Mouse (Mus musculus) liver, embryonic 12.5 days (tissue): ENCODE measurements at regions not wholly inside any gene's neighbourhood (a gene's known extent, or its start where the extent isn't known, plus 50 kb on each side); places are given as distances from the start of the nearest gene placed in this dataset.
A peak's percentile ranks its signal among the peaks of the same experiment; 100 is the strongest.

Experiments
- ATAC-seq: fragments of 200-750 bp; cut with Nextera tagmentation; 2 replicates; pipeline ENCODE4 v1.8.0; 2017; ENCODE audit warnings: moderate number of reproducible peaks, mild to moderate bottlenecking, moderate library complexity
- H3K27ac ChIP-seq: fragments of 300-500 bp; sonication (generic); 2 replicates; pipeline ENCODE4 v1.5.1; 2016; ENCODE audit warnings: mild to moderate bottlenecking
- H3K27me3 ChIP-seq: fragments of 300-500 bp; sonication (generic); replicated peaks from 2 replicates; pipeline ENCODE4 v1.6.1; 2016; ENCODE audit warnings: mild to moderate bottlenecking, moderate library complexity
- H3K36me3 ChIP-seq: fragments of 300-500 bp; sonication (generic); 2 replicates; pipeline ENCODE4 v1.6.1; 2016; ENCODE audit warnings: mild to moderate bottlenecking, moderate library complexity
- H3K4me1 ChIP-seq: fragments of 300-500 bp; sonication (generic); 2 replicates; pipeline ENCODE4 v1.6.1; 2016
- H3K4me2 ChIP-seq: fragments of 300-500 bp; sonication (generic); 2 replicates; pipeline ENCODE4 v1.6.1; 2016; ENCODE audit warnings: mild to moderate bottlenecking, moderate library complexity
- H3K4me3 ChIP-seq: fragments of 300-500 bp; sonication (generic); 2 replicates; pipeline ENCODE4 v1.5.1; 2016; ENCODE audit warnings: mild to moderate bottlenecking, moderate library complexity
- H3K9ac ChIP-seq: fragments of 300-500 bp; sonication (generic); 2 replicates; pipeline ENCODE4 v1.6.1; 2016; ENCODE audit warnings: mild to moderate bottlenecking, moderate library complexity
- H3K9me3 ChIP-seq: fragments of 300-500 bp; sonication (generic); replicated peaks from 2 replicates; pipeline ENCODE4 v1.6.1; 2016; ENCODE audit warnings: mild to moderate bottlenecking, moderate library complexity
- WGBS: fragments of 180-500 bp; shearing (Covaris S2); methylation state at CpG from one replicate; pipeline ENCODE4 v1.1.7; 2016; ENCODE audit not compliant: insufficient replicate concordance; 5-methylcytosine and 5-hydroxymethylcytosine counted together

DNA sequence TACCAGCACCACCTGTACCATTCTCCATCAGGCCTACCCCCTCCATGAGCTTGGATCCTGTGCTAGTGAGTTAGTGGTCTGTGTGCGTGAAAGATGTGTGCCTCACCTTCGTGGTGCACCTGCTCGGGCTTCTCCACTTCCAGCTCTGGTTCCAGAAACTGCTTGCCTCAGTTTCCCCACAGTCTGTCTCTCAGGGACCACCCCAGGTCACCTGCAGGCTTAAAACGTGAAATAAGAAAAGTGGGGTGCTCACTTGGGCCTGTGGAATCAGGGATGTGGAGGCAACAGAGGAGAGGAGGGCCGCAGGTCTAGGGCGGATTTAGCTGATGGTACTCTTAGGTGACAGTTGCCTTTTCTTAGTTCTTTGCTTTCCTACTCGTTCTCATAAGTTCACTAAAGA, 186.0 kb downstream of the Irx2 start:
- Histone ChIP-seq H3K27me3 (peaks cover 34% of the 10 kb centered on the region), H3K4me1 (no peaks in the 10 kb centered on the region), H3K27ac (no peak overlapping the region), H3K4me3 (no peak overlapping the region), H3K36me3 (no peaks in the 10 kb centered on the region), H3K4me2 (no peak overlapping the region), H3K9me3 (no peaks in the 10 kb centered on the region), H3K9ac (no peak overlapping the region)
- 43% methylated on average over 7 of the region's 7 CpGs for WGBS
- ATAC-seq = no peak

DNA sequence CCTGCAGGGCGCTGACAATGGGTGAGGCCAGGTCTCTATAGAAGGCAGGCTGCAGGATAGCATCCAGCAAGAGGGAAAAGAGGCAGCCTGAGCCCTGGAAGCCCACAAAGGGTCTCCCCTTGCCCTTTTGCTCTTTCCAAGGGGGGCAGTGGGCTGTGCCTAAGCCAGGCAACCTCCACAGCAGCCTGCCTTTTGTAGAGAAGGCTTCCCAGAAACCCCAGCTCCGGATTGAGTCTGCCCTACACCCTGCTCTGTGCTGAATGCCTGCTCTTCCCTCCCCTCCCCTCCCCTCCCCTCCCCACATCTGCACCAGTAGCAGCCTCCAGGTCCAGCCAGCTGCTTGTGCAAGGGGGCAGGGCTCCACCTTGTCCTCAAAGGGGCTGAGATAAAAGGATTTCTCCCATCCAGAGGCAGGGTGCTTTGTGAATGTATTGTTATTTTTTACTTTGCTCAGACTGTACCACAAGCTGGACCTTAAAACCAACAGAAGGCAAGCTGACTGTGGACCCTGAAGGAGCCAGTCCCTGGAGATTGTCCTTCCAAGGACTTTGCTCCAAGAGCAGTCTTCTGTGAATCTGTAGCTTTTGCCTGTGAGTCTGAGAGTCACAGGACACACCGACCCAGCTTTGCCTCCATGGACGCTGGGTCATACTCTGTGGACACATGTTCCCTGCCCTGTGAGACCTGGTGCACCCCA, 186.8 kb downstream of the Irx2 start:
- ATAC-seq = no peak
- H3K4me2 ChIP-seq = no peak overlapping the region
- WGBS = 7% methylated on average over 4 of the region's 4 CpGs
- H3K27ac ChIP-seq = peak overlapping the region; percentile 51; the same call in 1 of the 2 replicates
- no peaks in the 10 kb centered on the region for H3K9me3 ChIP-seq
- peaks cover 34% of the 10 kb centered on the region for H3K27me3 ChIP-seq
- H3K9ac ChIP-seq = no peak overlapping the region
- no peaks in the 10 kb centered on the region for H3K4me1 ChIP-seq
- no peaks in the 10 kb centered on the region for H3K36me3 ChIP-seq
- H3K4me3 ChIP-seq = no peak overlapping the region

- Histone ChIP-seq H3K4me2 (no peak overlapping the region), H3K27ac (peak overlapping the region; percentile 51; the same call in 1 of the 2 replicates)
Measured at GRCm38 (mm10) chr13:72815933-72816553, 187.4 kb downstream of the Irx2 start.

DNA sequence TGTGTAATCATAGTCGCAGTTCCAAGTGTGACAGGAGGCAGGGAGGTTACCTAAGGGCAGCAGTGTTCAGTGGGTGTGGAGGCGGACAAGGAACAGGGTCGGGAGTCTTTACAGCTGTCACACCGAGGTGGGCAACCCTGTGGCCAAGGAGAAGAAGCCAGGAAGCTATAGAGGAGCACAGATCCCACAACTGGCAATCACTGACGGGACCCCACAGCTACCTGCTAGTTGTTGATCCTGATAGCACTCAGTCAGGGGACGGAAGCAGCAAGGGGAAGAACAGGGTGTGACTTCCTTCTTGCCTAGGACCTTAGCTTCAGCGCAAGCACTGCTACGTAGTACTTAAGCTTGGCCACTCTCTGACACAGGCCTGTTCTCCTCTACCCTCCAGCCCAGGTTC, 188.2 kb downstream of the Irx2 start:
- H3K27ac ChIP-seq = no peak overlapping the region
- no peak overlapping the region for H3K9ac ChIP-seq
- H3K4me2 ChIP-seq = no peak overlapping the region
- no peaks in the 10 kb centered on the region for H3K4me1 ChIP-seq
- H3K4me3 ChIP-seq = no peak overlapping the region
- H3K9me3 ChIP-seq = no peaks in the 10 kb centered on the region
- 4% methylated on average over 8 of the region's 8 CpGs for WGBS
- H3K36me3 ChIP-seq = no peaks in the 10 kb centered on the region
- ATAC-seq = no peak
- peaks cover 34% of the 10 kb centered on the region for H3K27me3 ChIP-seq

More at GRCm38 (mm10) chr13:72815933-72816553, 187.4 kb downstream of the Irx2 start:
- Histone ChIP-seq H3K27me3 (peaks cover 34% of the 10 kb centered on the region), H3K4me3 (no peak overlapping the region), H3K36me3 (no peaks in the 10 kb centered on the region), H3K4me1 (no peaks in the 10 kb centered on the region), H3K9ac (no peak overlapping the region), H3K9me3 (no peaks in the 10 kb centered on the region)
- 13% methylated on average over 18 of the region's 18 CpGs for WGBS
- no peak for ATAC-seq

DNA sequence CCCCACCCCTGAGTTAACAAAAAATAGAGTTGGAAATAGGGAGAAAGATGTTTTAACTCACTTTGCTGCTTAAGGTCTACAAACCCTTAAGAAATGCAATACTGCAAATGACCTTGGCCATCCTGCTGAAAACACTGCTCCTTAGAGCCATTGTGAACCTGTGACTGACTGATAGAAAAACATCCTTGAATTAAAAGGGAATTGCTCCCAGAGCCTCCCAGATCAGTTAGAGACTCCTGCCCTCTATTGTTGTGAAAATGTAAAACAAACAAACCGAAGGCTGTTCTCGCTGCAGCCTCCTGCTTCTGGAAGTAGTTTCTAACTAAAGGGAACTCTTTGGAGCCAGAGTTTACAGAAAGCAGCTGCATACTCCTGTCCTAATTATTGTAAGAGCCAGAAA, 188.9 kb downstream of the Irx2 start:
- Histone ChIP-seq H3K4me3 (no peak overlapping the region), H3K4me2 (no peak overlapping the region), H3K36me3 (no peaks in the 10 kb centered on the region), H3K4me1 (no peaks in the 10 kb centered on the region), H3K27me3 (peaks cover 34% of the 10 kb centered on the region), H3K27ac (no peak overlapping the region), H3K9me3 (no peaks in the 10 kb centered on the region), H3K9ac (no peak overlapping the region)
- no peak for ATAC-seq
- 32% methylated on average over 2 of the region's 2 CpGs for WGBS

DNA sequence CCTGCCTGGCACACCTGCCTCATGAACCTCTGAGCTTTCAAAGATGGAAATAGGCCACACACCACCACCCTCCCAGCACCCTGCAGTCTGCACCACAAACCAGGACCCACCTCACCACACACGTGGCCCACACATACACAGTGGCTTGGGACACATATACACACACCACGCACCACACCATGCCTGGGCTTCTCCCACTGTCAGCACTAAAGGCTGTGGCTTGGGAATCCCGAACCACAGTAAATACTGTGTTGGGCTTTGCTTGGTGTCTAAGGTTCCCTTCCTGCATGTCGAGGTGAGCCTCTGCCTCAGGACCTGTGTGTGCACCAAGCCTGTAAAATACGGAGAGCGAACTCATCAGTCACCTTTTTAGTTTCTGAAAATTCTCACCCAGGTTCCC, 189.3 kb downstream of the Irx2 start:
- H3K4me1 ChIP-seq = no peaks in the 10 kb centered on the region
- H3K4me2 ChIP-seq = no peak overlapping the region
- H3K36me3 ChIP-seq = no peaks in the 10 kb centered on the region
- no peak overlapping the region for H3K27ac ChIP-seq
- WGBS = 15% methylated on average over 6 of the region's 6 CpGs
- no peak for ATAC-seq
- H3K4me3 ChIP-seq = no peak overlapping the region
- no peaks in the 10 kb centered on the region for H3K9me3 ChIP-seq
- no peak overlapping the region for H3K9ac ChIP-seq
- peaks cover 34% of the 10 kb centered on the region for H3K27me3 ChIP-seq

GRCm38 (mm10) chr13:72826613-72827012, 198.0 kb downstream of the Irx2 start:
- no peak overlapping the region for H3K27ac ChIP-seq
- no peaks in the 10 kb centered on the region for H3K4me1 ChIP-seq
- no peak for ATAC-seq
- no peak overlapping the region for H3K4me2 ChIP-seq
- H3K9ac ChIP-seq = no peak overlapping the region
- H3K36me3 ChIP-seq = no peaks in the 10 kb centered on the region
- 42% methylated on average over 3 of the region's 3 CpGs for WGBS
- H3K9me3 ChIP-seq = no peaks in the 10 kb centered on the region
- no peaks in the 10 kb centered on the region for H3K27me3 ChIP-seq
- H3K4me3 ChIP-seq = no peak overlapping the region

GRCm38 (mm10) chr13:72829331-72829730, 200.7 kb downstream of the Irx2 start:
- no peak overlapping the region for H3K4me3 ChIP-seq
- ATAC-seq = no peak
- H3K4me2 ChIP-seq = no peak overlapping the region
- WGBS = 54% methylated on average over 3 of the region's 3 CpGs
- no peak overlapping the region for H3K9ac ChIP-seq
- no peaks in the 10 kb centered on the region for H3K36me3 ChIP-seq
- H3K9me3 ChIP-seq = no peaks in the 10 kb centered on the region
- no peaks in the 10 kb centered on the region for H3K4me1 ChIP-seq
- H3K27ac ChIP-seq = no peak overlapping the region
- H3K27me3 ChIP-seq = no peaks in the 10 kb centered on the region

DNA sequence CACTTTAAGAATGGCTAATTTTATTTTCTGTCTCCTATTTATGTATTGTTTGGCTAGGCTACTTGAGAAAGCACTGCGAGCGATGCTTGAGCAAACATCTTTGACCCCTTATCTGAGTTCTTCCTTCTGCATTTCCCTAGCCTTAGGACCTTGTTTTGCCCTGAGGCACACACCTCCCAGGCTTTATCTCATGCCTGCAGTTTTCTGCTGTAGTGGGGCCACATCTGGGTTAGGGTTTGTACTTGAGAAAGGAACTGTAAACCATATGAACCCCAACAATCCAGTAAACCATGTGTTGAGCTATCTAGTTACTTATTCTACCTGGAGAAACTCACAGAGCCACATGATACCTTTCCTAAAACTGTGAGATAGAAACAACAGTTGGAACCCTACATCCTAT, 204.7 kb downstream of the Irx2 start:
- Histone ChIP-seq H3K4me1 (no peaks in the 10 kb centered on the region), H3K27ac (peak overlapping the region; percentile 45; the same call in 1 of the 2 replicates), H3K27me3 (no peaks in the 10 kb centered on the region), H3K4me3 (no peak overlapping the region), H3K4me2 (no peak overlapping the region), H3K9ac (no peak overlapping the region), H3K9me3 (no peaks in the 10 kb centered on the region), H3K36me3 (no peaks in the 10 kb centered on the region)
- no peak for ATAC-seq
- WGBS = 61% methylated on average over 2 of the region's 2 CpGs

DNA sequence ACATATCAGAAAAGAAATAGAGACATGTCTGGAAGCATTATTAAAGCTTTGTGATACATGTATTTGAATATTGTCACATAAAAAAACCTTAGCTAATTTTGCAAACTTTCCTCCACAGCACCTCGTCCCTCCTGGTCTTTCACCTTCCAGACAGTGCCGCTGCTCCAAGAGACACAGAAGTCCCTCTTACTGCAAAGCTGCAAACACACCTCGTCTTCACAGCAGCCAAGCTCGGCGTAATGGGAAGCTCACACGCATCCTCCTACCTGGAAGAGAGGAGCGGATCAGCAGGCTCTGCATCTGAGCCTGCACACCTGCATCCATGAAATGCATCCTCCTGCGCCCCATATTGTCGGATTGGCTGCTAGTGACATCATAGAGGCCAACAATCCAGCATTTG, 208.4 kb downstream of the Irx2 start:
- no peaks in the 10 kb centered on the region for H3K27me3 ChIP-seq
- H3K4me1 ChIP-seq = no peaks in the 10 kb centered on the region
- no peak overlapping the region for H3K4me2 ChIP-seq
- H3K9ac ChIP-seq = no peak overlapping the region
- no peak for ATAC-seq
- no peaks in the 10 kb centered on the region for H3K9me3 ChIP-seq
- no peaks in the 10 kb centered on the region for H3K36me3 ChIP-seq
- H3K4me3 ChIP-seq = no peak overlapping the region
- 67% methylated on average over 9 of the region's 9 CpGs for WGBS
- H3K27ac ChIP-seq = no peak overlapping the region

- Histone ChIP-seq H3K27ac (no peak overlapping the region), H3K9ac (no peak overlapping the region), H3K4me1 (no peaks in the 10 kb centered on the region), H3K4me3 (no peak overlapping the region), H3K36me3 (no peaks in the 10 kb centered on the region), H3K4me2 (no peak overlapping the region), H3K27me3 (no peaks in the 10 kb centered on the region), H3K9me3 (no peaks in the 10 kb centered on the region)
- WGBS = 49% methylated on average over 4 of the region's 4 CpGs
- no peak for ATAC-seq
Measured at GRCm38 (mm10) chr13:72848097-72848496, 219.5 kb downstream of the Irx2 start.

GRCm38 (mm10) chr13:72849841-72850240, 221.2 kb downstream of the Irx2 start:
- no peaks in the 10 kb centered on the region for H3K27me3 ChIP-seq
- H3K9ac ChIP-seq = no peak overlapping the region
- H3K36me3 ChIP-seq = no peaks in the 10 kb centered on the region
- no peak overlapping the region for H3K4me3 ChIP-seq
- no peaks in the 10 kb centered on the region for H3K4me1 ChIP-seq
- ATAC-seq = no peak
- H3K9me3 ChIP-seq = no peaks in the 10 kb centered on the region
- 79% methylated on average over 11 of the region's 11 CpGs for WGBS
- no peak overlapping the region for H3K4me2 ChIP-seq
- H3K27ac ChIP-seq = no peak overlapping the region

DNA sequence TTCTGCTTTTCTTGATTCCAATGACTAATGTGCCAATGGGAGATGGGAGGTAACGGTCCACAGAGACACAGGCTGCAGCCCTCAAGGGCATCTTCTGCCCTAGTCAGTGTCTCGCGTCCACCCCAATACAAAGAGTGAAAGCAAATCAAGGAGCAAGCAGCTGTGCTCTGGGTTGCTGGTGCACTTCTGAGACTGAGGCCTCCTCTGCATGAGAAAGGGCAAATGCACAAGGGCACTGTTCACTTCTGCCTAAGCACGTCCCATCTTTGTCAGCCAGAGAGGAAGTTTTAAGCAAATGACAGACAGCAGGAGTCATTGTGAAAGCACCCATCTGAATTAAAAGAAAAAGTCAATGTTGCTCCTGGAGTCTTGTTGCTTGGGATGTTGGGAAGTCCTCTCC, 224.3 kb downstream of the Irx2 start:
- no peaks in the 10 kb centered on the region for H3K27me3 ChIP-seq
- H3K4me2 ChIP-seq = no peak overlapping the region
- WGBS = 63% methylated on average over 4 of the region's 4 CpGs
- H3K4me1 ChIP-seq = no peaks in the 10 kb centered on the region
- H3K4me3 ChIP-seq = no peak overlapping the region
- H3K9ac ChIP-seq = no peak overlapping the region
- ATAC-seq = no peak
- no peaks in the 10 kb centered on the region for H3K9me3 ChIP-seq
- H3K27ac ChIP-seq = no peak overlapping the region
- H3K36me3 ChIP-seq = no peaks in the 10 kb centered on the region
